Mouse (Mus musculus) forebrain, embryonic 13.5 days (tissue): ENCODE measurements at regions not wholly inside any gene's neighbourhood (a gene's known extent, or its start where the extent isn't known, plus 50 kb on each side); places are given as distances from the start of the nearest gene placed in this dataset.

Experiments
- ATAC-seq: fragments of 200-750 bp; cut with Nextera tagmentation; 2 replicates; pipeline ENCODE4 v1.8.0; 2017
- H3K27ac ChIP-seq: fragments of 300-500 bp; sonication (generic); 2 replicates; pipeline ENCODE4 v1.5.1; 2015; ENCODE audit warnings: inconsistent platforms, mild to moderate bottlenecking, moderate library complexity
- H3K27me3 ChIP-seq: fragments of 300-500 bp; sonication (generic); 2 replicates; pipeline ENCODE4 v1.6.1; 2015; ENCODE audit warnings: mild to moderate bottlenecking, inconsistent platforms
- H3K36me3 ChIP-seq: fragments of 300-500 bp; sonication (generic); 2 replicates; pipeline ENCODE4 v1.6.1; 2015; ENCODE audit warnings: mild to moderate bottlenecking, inconsistent platforms; ENCODE audit not compliant: poor library complexity, severe bottlenecking
- H3K4me1 ChIP-seq: fragments of 300-500 bp; sonication (generic); 2 replicates; pipeline ENCODE4 v1.6.1; 2015; ENCODE audit warnings: inconsistent platforms
- H3K4me2 ChIP-seq: fragments of 300-500 bp; sonication (generic); 2 replicates; pipeline ENCODE4 v1.6.1; 2015; ENCODE audit warnings: inconsistent platforms, mild to moderate bottlenecking, moderate library complexity
- H3K4me3 ChIP-seq: fragments of 300-500 bp; sonication (generic); 2 replicates; pipeline ENCODE4 v1.5.1; 2015; ENCODE audit warnings: mild to moderate bottlenecking, inconsistent platforms
- H3K9ac ChIP-seq: fragments of 300-500 bp; sonication (generic); 2 replicates; pipeline ENCODE4 v1.6.1; 2015; ENCODE audit warnings: mild to moderate bottlenecking, inconsistent platforms
- H3K9me3 ChIP-seq: fragments of 300-500 bp; sonication (generic); replicated peaks from 2 replicates; pipeline ENCODE4 v1.6.1; 2016; ENCODE audit warnings: inconsistent platforms
- WGBS: fragments of 180-500 bp; shearing (Covaris S2); methylation state at CpG from one replicate; pipeline ENCODE4 v1.1.7; 2015; 5-methylcytosine and 5-hydroxymethylcytosine counted together

GRCm38 (mm10) chr12:27019751-27020150, 322.6 kb downstream of the Sox11 start:
- Histone ChIP-seq H3K27ac (peak overlapping the region; percentile 57), H3K9ac (no peak overlapping the region), H3K36me3 (no peaks in the 10 kb centered on the region), H3K9me3 (no peaks in the 10 kb centered on the region), H3K4me2 (no peak overlapping the region), H3K27me3 (no peaks in the 10 kb centered on the region), H3K4me1 (peaks cover 14% of the 10 kb centered on the region), H3K4me3 (no peak overlapping the region)
- 76% methylated on average over 4 of the region's 4 CpGs for WGBS
- no peak for ATAC-seq

- no peaks in the 10 kb centered on the region for H3K36me3 ChIP-seq
- no peak overlapping the region for H3K4me2 ChIP-seq
- peak overlapping the region; percentile 55; the same call in 1 of the 2 replicates for H3K27ac ChIP-seq
- H3K4me3 ChIP-seq: no peak overlapping the region
- WGBS: 44% methylated on average over 7 of the region's 7 CpGs
- H3K9me3 ChIP-seq: no peaks in the 10 kb centered on the region
- H3K9ac ChIP-seq: no peak overlapping the region
- no peak for ATAC-seq
- no peaks in the 10 kb centered on the region for H3K27me3 ChIP-seq
- H3K4me1 ChIP-seq: peaks cover 14% of the 10 kb centered on the region
These were observed 324.0 kb downstream of the Sox11 start for GRCm38 (mm10) chr12:27018366-27018765.

- no peaks in the 10 kb centered on the region for H3K36me3 ChIP-seq
- H3K4me1 ChIP-seq: peaks cover 4% of the 10 kb centered on the region; the same call in 1 of the 2 replicates
- H3K27ac ChIP-seq: no peak overlapping the region
- H3K4me3 ChIP-seq: no peak overlapping the region
- H3K9ac ChIP-seq: no peak overlapping the region
- ATAC-seq: no peak
- H3K27me3 ChIP-seq: no peaks in the 10 kb centered on the region
- H3K9me3 ChIP-seq: no peaks in the 10 kb centered on the region
- no peak overlapping the region for H3K4me2 ChIP-seq
These were observed 343.1 kb downstream of the Sox11 start for GRCm38 (mm10) chr12:26999287-26999686.

- Histone ChIP-seq H3K27ac (0 out of 2 replicates have a peak overlapping the region, but pooled peaks have one; percentile 17), H3K4me2 (no peak overlapping the region), H3K36me3 (no peaks in the 10 kb centered on the region), H3K9ac (no peak overlapping the region), H3K4me1 (peaks cover 16% of the 10 kb centered on the region), H3K27me3 (no peaks in the 10 kb centered on the region), H3K4me3 (no peak overlapping the region), H3K9me3 (no peaks in the 10 kb centered on the region)
- ATAC-seq: peak; percentile 61; the same call in 1 of the 2 replicates
- WGBS: 22% methylated on average over 8 of the region's 8 CpGs
These were observed 365.9 kb downstream of the Sox11 start for GRCm38 (mm10) chr12:26976284-26977065.

- Histone ChIP-seq H3K4me1 (peaks cover 24% of the 10 kb centered on the region), H3K9ac (no peak overlapping the region), H3K27ac (no peak overlapping the region), H3K27me3 (no peaks in the 10 kb centered on the region), H3K4me3 (no peak overlapping the region), H3K4me2 (no peak overlapping the region), H3K36me3 (no peaks in the 10 kb centered on the region), H3K9me3 (no peaks in the 10 kb centered on the region)
- 90% methylated on average over 4 of the region's 4 CpGs for WGBS
- ATAC-seq: no peak
These were observed 369.8 kb downstream of the Sox11 start for GRCm38 (mm10) chr12:26972495-26973113.

- H3K4me2 ChIP-seq: no peak overlapping the region
- no peaks in the 10 kb centered on the region for H3K27me3 ChIP-seq
- H3K27ac ChIP-seq: no peak overlapping the region; the same call in 1 of the 2 replicates
- no peak overlapping the region for H3K9ac ChIP-seq
- no peak for ATAC-seq
- 46% methylated on average over 16 of the region's 16 CpGs for WGBS
- no peaks in the 10 kb centered on the region for H3K36me3 ChIP-seq
- no peak overlapping the region for H3K4me3 ChIP-seq
- peaks cover 17% of the 10 kb centered on the region for H3K4me1 ChIP-seq
- H3K9me3 ChIP-seq: no peaks in the 10 kb centered on the region
These were observed 375.2 kb downstream of the Sox11 start for GRCm38 (mm10) chr12:26967018-26967737.

- no peak overlapping the region for H3K9ac ChIP-seq
These were observed 378.5 kb downstream of the Sox11 start for GRCm38 (mm10) chr12:26963917-26964316.

GRCm38 (mm10) chr12:26939831-26940230, 402.5 kb downstream of the Sox11 start:
- H3K36me3 ChIP-seq: no peaks in the 10 kb centered on the region
- H3K27me3 ChIP-seq: no peaks in the 10 kb centered on the region
- peaks cover 25% of the 10 kb centered on the region for H3K4me1 ChIP-seq
- no peak overlapping the region for H3K4me3 ChIP-seq
- no peak overlapping the region for H3K27ac ChIP-seq
- no peak overlapping the region for H3K9ac ChIP-seq
- H3K9me3 ChIP-seq: 0 out of 2 replicates have a peak, but pooled peaks cover 5% of the 10 kb centered on the region
- WGBS: 51% methylated on average over 2 of the region's 2 CpGs
- no peak for ATAC-seq
- H3K4me2 ChIP-seq: no peak overlapping the region

More at GRCm38 (mm10) chr12:26963917-26964316, 378.5 kb downstream of the Sox11 start:
- ATAC-seq: no peak
- no peaks in the 10 kb centered on the region for H3K36me3 ChIP-seq
- H3K4me3 ChIP-seq: no peak overlapping the region
- H3K27ac ChIP-seq: no peak overlapping the region
- no peak overlapping the region for H3K4me2 ChIP-seq
- H3K27me3 ChIP-seq: no peaks in the 10 kb centered on the region
- H3K9me3 ChIP-seq: no peaks in the 10 kb centered on the region
- peaks cover 17% of the 10 kb centered on the region for H3K4me1 ChIP-seq

GRCm38 (mm10) chr12:26937836-26938235, 404.5 kb downstream of the Sox11 start:
- 64% methylated on average over 3 of the region's 3 CpGs for WGBS

GRCm38 (mm10) chr12:26936696-26937458, 405.5 kb downstream of the Sox11 start:
- H3K9ac ChIP-seq: peak overlapping the region; percentile 34; the same call in 1 of the 2 replicates
- peaks cover 25% of the 10 kb centered on the region for H3K4me1 ChIP-seq
- H3K4me2 ChIP-seq: no peak overlapping the region
- ATAC-seq: peak; percentile 94
- H3K36me3 ChIP-seq: no peaks in the 10 kb centered on the region
- H3K27ac ChIP-seq: peak overlapping the region; percentile 85
- H3K27me3 ChIP-seq: no peaks in the 10 kb centered on the region
- WGBS: 40% methylated on average over 5 of the region's 5 CpGs
- H3K4me3 ChIP-seq: no peak overlapping the region
- H3K9me3 ChIP-seq: 0 out of 2 replicates have a peak, but pooled peaks cover 5% of the 10 kb centered on the region

More at GRCm38 (mm10) chr12:26937836-26938235, 404.5 kb downstream of the Sox11 start:
- Histone ChIP-seq H3K27me3 (no peaks in the 10 kb centered on the region), H3K4me1 (peaks cover 25% of the 10 kb centered on the region), H3K9me3 (0 out of 2 replicates have a peak, but pooled peaks cover 5% of the 10 kb centered on the region), H3K36me3 (no peaks in the 10 kb centered on the region), H3K9ac (no peak overlapping the region), H3K27ac (peak overlapping the region; percentile 85), H3K4me2 (no peak overlapping the region), H3K4me3 (no peak overlapping the region)
- ATAC-seq: no peak

- ATAC-seq: peak; percentile 91
- 24% methylated on average over 7 of the region's 7 CpGs for WGBS
- no peak overlapping the region for H3K9ac ChIP-seq
- H3K4me2 ChIP-seq: no peak overlapping the region
- H3K36me3 ChIP-seq: no peaks in the 10 kb centered on the region
- no peak overlapping the region for H3K4me3 ChIP-seq
- H3K4me1 ChIP-seq: peaks cover 26% of the 10 kb centered on the region
- no peaks in the 10 kb centered on the region for H3K9me3 ChIP-seq
- H3K27me3 ChIP-seq: no peaks in the 10 kb centered on the region
- peak overlapping the region; percentile 63 for H3K27ac ChIP-seq
These were observed 412.1 kb downstream of the Sox11 start for GRCm38 (mm10) chr12:26930155-26930867.
